Comparison of ENCODE assay signal across 8 mouse cellular contexts in the genomic region with DNA sequence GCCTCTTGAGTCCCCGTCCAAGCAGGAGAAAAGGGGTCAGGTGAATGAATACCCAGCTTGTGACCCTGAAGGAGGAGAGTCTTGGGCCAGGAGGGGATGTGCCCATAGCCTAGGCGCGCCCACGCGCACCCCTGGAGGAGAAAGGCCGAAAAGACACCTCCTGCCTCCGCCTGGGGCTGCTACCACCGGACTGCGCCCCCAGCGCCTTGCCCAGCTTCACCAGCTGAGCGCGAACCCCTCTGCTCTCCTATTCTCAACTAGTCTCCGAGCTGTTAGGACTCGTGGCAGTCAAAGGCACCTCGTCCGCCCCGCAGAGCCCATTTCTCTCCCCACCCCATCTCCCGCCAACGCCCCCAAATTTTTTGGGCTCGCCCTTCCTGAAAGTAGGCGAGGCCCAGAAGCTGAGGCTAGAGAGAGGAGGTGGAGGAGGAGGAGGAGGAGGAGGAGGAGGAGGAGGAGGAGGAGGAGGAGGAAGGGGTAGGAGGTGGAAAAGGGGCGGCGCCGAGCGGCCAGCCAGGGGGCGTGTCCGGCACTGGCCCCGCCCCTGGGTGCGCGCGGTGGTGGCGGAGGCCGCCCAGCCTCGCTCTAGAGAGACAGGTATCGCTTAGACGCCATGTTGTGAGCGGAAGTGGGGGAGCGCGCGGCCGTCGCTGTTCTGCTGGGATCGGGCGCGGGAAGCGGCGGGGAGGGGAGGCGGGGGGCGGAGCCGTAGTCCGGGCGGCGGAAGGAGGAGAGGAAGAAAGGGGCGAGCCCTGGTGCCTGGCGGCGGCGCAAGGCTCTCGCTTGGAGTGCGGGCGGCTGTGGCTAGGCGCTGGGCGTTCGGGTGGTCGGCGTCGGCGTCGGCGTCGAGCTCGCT. TPM values are rescaled to one million over a fixed set of nuclear protein-coding genes. Genes with fewer than 3 reads are reported as not detected.
DNase-seq lines count a peak whose midpoint lies in the region; ATAC-seq lines count a peak whose summit lies in the region.

No protein-coding gene starts in this region.

- H3K4me2 ChIP-seq in hindbrain, embryonic 11.5 days (replicated peaks; ENCODE audit: low read depth, low read length): peak overlapping the region; percentile 54

- peak overlapping the region; percentile 73 for H3K9ac ChIP-seq in hindbrain, embryonic 11.5 days (ENCODE audit: low read depth, low read length)

- H3K4me3 ChIP-seq in hindbrain, embryonic 11.5 days (ENCODE audit: low read depth, low read length): peak overlapping the region; percentile 68

- no peaks in the 10 kb centered on the region for H3K4me1 ChIP-seq in hindbrain, embryonic 11.5 days (replicated peaks; ENCODE audit: control insufficient read depth, insufficient read depth, low read length)

- H3K9me3 ChIP-seq in hindbrain, embryonic 11.5 days (ENCODE audit: control insufficient read depth, low read length): no peaks in the 10 kb centered on the region

- H3K36me3 ChIP-seq in hindbrain, embryonic 11.5 days (ENCODE audit: control insufficient read depth, insufficient read depth, low read length): no peaks in the 10 kb centered on the region

- peak; percentile 97 for ATAC-seq in hindbrain, embryonic 11.5 days (ENCODE audit: low FRiP score)

- H3K27me3 ChIP-seq in hindbrain, embryonic 11.5 days (ENCODE audit: control insufficient read depth, insufficient read depth, low read length): no peaks in the 10 kb centered on the region; the same call in 1 of the 2 replicates

- WGBS in hindbrain, embryonic 11.5 days: 18% methylated on average over 14 of the region's 71 CpGs

- peak overlapping the region; percentile 89 for H3K27ac ChIP-seq in hindbrain, embryonic 11.5 days (ENCODE audit: low read depth, low read length)

- DNase-seq in Muller cell, postnatal 12 days (ENCODE audit: inconsistent ontology term): peak; percentile 95
- DNase-seq in cerebellum, adult 9-10 months: peak; percentile 77
- peak; percentile 46 to 80 for DNase-seq in frontal cortex, adult 2 months (ENCODE audit: extremely low spot score in 1 of 2, low spot score in 1 of 2)
- peak; percentile 85 for DNase-seq in hindbrain, embryonic 11.5 days (ENCODE audit: low spot score)
- DNase-seq in layer of hippocampus, postnatal 36 days: peak; percentile 78 to 81
- DNase-seq in lung, postnatal 25 days (ENCODE audit: low spot score): peak; percentile 90
- DNase-seq in retina, adult 2 months (ENCODE audit: low read depth, low spot score): peak; percentile 69
- DNase-seq in thymus, postnatal 25 days: peak; percentile 91

RNA-seq across cellular contexts. Expression of gene Rps6ka3, which starts 45.2 kb away (rescaled TPM):
- polyA plus RNA-seq in frontal cortex, adult 2 months (2012; rRNA removed): 23.1 and 23.6 TPM in 2 replicates
- polyA plus RNA-seq in hindbrain, embryonic 11.5 days (2014; fragmentation: Nextera tagmentation; extraction: Ambion mirVana): 6.2 and 8.9 TPM in 2 replicates
- total RNA-seq in layer of hippocampus, postnatal 36 days (2021): 10 to 100 TPM; 30.6 to 31.8 TPM

Comparison
In these comparisons a context has a peak if more than half of its experiments do, and no peak if none do; other contexts are left out.
1. Peak in every context shown above with its lines: DNase-seq, ATAC-seq, H3K4me3 ChIP-seq and H3K27ac ChIP-seq.